Mouse (Mus musculus): ENCODE measurements around the gene Apoc2.

Apoc2 gene

GRCm38 (mm10) chr7:19628536-19629360 is 49.0 kb downstream of the Apoc2 start:
- DNase-seq (ENCODE audit: low spot score), result peak; percentile 85

- DNase-seq (ENCODE audit: low spot score), result no peak
Measured at GRCm38 (mm10) chr7:19628192-19628535, 49.6 kb downstream of the Apoc2 start.

GRCm38 (mm10) chr7:19627721-19628120 is 50.0 kb downstream of the Apoc2 start:
- DNase-seq (ENCODE audit: low spot score), result no peak

GRCm38 (mm10) chr7:19623433-19623832 is 54.3 kb downstream of the Apoc2 start:
- no peak for DNase-seq (ENCODE audit: low spot score)

- DNase-seq (ENCODE audit: low spot score), result no peak
Measured at GRCm38 (mm10) chr7:19622241-19622640, 55.5 kb downstream of the Apoc2 start.
